Mouse (Mus musculus): ENCODE results near the gene Sgms2. TPM values are rescaled to one million over a fixed set of nuclear protein-coding genes. Genes with fewer than 3 reads are reported as not detected.
"Not testable (repeated sequence)": the region's sequence is repeated elsewhere in the genome, so short reads cannot be mapped to it uniquely, and the experiment has no call there.

Gene Sgms2
- polyA plus RNA-seq, 1 experiment from 2014 or later, result 12.5 TPM

GRCm38 (mm10) chr3:131340885-131341284, 150.3 kb downstream of the Sgms2 start:
- H3K36me3 ChIP-seq (ENCODE audit: control insufficient read depth, insufficient read depth, low read length), result no peaks in the 10 kb centered on the region
- no peak overlapping the region for H3K9ac ChIP-seq (ENCODE audit: low read depth, low read length)
- H3K4me3 ChIP-seq (ENCODE audit: low read length), result no peak overlapping the region
- H3K9me3 ChIP-seq (ENCODE audit: control insufficient read depth, low read length), result no peaks in the 10 kb centered on the region
- WGBS, result 25% methylated on average over 3 of the region's 3 CpGs
- H3K4me2 ChIP-seq (replicated peaks; ENCODE audit: low read depth, low read length), result no peak overlapping the region
- H3K4me1 ChIP-seq (ENCODE audit: control insufficient read depth, insufficient read depth, low read length), result 0 out of 2 replicates have a peak, but pooled peaks cover 4% of the 10 kb centered on the region
- peak; percentile 51; the same call in 1 of the 2 replicates for ATAC-seq (ENCODE audit: low FRiP score, low TSS enrichment)
- H3K27ac ChIP-seq (ENCODE audit: low read depth, low read length), result no peak overlapping the region
- H3K27me3 ChIP-seq (ENCODE audit: control insufficient read depth, insufficient read depth, low read length), result no peaks in the 10 kb centered on the region

DNA sequence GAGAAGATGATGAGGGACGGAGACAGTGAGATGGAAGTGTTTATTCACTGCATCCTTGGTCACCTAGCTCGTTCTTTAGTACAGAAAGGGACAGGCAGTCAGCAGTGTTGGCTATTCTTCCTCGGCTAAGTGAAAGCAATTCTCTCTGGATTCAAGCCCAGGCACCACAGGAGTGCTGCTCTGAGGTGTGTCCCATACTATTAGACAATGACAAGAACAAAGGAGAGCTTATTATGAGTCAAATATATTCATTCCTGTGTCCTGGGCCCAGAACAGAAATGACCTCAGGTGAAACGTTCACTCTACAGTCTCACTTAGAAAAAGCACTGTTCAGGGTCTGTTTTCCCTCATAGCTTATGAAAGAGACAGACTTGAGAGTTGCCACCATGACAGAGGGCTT, 151.9 kb downstream of the Sgms2 start:
- 83% methylated on average over 4 of the region's 4 CpGs for WGBS
- H3K4me3 ChIP-seq (ENCODE audit: low read length), result no peak overlapping the region
- H3K4me1 ChIP-seq (ENCODE audit: control insufficient read depth, insufficient read depth, low read length), result peaks cover 14% of the 10 kb centered on the region
- no peaks in the 10 kb centered on the region for H3K9me3 ChIP-seq (ENCODE audit: control insufficient read depth, low read length)
- ATAC-seq (ENCODE audit: low FRiP score, low TSS enrichment), result no peak
- no peak overlapping the region for H3K9ac ChIP-seq (ENCODE audit: low read depth, low read length)
- H3K27me3 ChIP-seq (ENCODE audit: control insufficient read depth, insufficient read depth, low read length), result no peaks in the 10 kb centered on the region
- H3K36me3 ChIP-seq (ENCODE audit: control insufficient read depth, insufficient read depth, low read length), result no peaks in the 10 kb centered on the region
- H3K27ac ChIP-seq (ENCODE audit: low read depth, low read length), result no peak overlapping the region
- H3K4me2 ChIP-seq (replicated peaks; ENCODE audit: low read depth, low read length), result no peak overlapping the region

DNA sequence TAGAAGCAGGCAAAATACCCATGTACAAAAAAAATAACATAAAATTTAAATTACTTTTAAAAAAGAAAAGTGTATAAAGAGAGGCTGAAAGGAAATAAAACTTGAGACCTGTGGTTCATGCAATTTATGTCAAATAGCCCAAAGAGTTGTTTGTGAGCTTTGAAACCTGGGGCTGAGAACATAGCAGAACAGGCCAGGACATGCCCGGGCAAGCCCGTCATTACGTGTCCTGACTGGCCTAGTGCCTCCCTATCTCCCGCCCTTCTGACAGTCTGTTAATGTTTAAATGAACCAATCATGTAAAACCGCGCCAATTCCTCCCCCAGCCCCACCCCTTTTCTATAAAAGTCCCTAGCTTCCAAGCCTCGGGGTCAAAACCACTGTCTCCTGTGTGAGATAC, 153.5 kb downstream of the Sgms2 start:
- H3K9me3 ChIP-seq (ENCODE audit: control insufficient read depth, low read length); H3K36me3 ChIP-seq (ENCODE audit: control insufficient read depth, insufficient read depth, low read length); H3K27ac ChIP-seq (ENCODE audit: low read depth, low read length); H3K4me3 ChIP-seq (ENCODE audit: low read length); H3K27me3 ChIP-seq (ENCODE audit: control insufficient read depth, insufficient read depth, low read length); H3K4me2 ChIP-seq (replicated peaks; ENCODE audit: low read depth, low read length); H3K9ac ChIP-seq (ENCODE audit: low read depth, low read length); ATAC-seq (ENCODE audit: low FRiP score, low TSS enrichment): not testable (repeated sequence)
- H3K4me1 ChIP-seq (ENCODE audit: control insufficient read depth, insufficient read depth, low read length), result peaks cover 15% of the 10 kb centered on the region
- 91% methylated on average over 4 of the region's 7 CpGs for WGBS

DNA sequence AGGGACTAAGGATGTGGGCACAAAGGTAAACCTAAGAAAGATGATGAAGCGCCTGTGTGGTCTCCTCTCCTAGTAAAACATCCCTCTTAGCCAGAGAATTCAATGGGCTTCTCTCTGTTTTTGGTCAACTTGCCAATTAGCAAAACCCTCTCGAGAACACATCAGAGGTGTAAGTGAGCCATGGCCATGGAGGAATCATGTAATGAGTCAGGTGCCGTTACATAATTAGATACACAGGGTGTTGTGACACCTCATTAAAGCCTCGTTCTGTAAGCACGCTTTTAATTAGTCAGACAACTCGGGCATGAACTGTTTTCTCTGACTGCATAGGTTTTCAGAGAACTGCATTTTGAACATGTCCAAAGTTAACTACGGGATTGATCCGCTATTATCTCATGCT, 154.6 kb downstream of the Sgms2 start:
- no peak overlapping the region for H3K4me2 ChIP-seq (replicated peaks; ENCODE audit: low read depth, low read length)
- no peak overlapping the region for H3K27ac ChIP-seq (ENCODE audit: low read depth, low read length)
- no peak overlapping the region for H3K9ac ChIP-seq (ENCODE audit: low read depth, low read length)
- no peaks in the 10 kb centered on the region for H3K36me3 ChIP-seq (ENCODE audit: control insufficient read depth, insufficient read depth, low read length)
- H3K27me3 ChIP-seq (ENCODE audit: control insufficient read depth, insufficient read depth, low read length), result no peaks in the 10 kb centered on the region
- peaks cover 15% of the 10 kb centered on the region for H3K4me1 ChIP-seq (ENCODE audit: control insufficient read depth, insufficient read depth, low read length)
- no peak overlapping the region for H3K4me3 ChIP-seq (ENCODE audit: low read length)
- H3K9me3 ChIP-seq (ENCODE audit: control insufficient read depth, low read length), result no peaks in the 10 kb centered on the region
- no peak for ATAC-seq (ENCODE audit: low FRiP score, low TSS enrichment)
- 71% methylated on average over 8 of the region's 8 CpGs for WGBS

DNA sequence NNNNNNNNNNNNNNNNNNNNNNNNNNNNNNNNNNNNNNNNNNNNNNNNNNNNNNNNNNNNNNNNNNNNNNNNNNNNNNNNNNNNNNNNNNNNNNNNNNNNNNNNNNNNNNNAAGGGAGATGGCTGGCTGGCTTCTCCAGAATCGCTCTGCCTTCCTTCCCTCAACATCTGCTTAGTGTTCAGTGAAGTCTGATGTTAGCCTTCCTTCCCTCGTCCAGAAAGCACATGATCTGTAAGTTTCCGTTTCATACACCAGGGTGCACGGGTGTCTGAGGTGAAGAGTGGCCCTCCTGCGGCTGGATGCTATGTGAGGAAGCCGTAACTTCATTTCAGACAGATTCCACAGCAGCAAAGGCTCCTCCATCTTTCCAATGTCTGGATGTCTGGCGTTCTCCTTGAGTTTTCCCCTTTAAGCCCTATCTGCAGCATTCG, 156.1 kb downstream of the Sgms2 start:
- Histone ChIP-seq H3K4me1 (ENCODE audit: control insufficient read depth, insufficient read depth, low read length) (peaks cover 11% of the 10 kb centered on the region), H3K4me3 (ENCODE audit: low read length) (no peak overlapping the region), H3K9ac (ENCODE audit: low read depth, low read length) (no peak overlapping the region), H3K9me3 (ENCODE audit: control insufficient read depth, low read length) (no peaks in the 10 kb centered on the region), H3K27me3 (ENCODE audit: control insufficient read depth, insufficient read depth, low read length) (no peaks in the 10 kb centered on the region), H3K4me2 (replicated peaks; ENCODE audit: low read depth, low read length) (peak overlapping the region; percentile 29; the same call in 1 of the 2 replicates), H3K27ac (ENCODE audit: low read depth, low read length) (no peak overlapping the region), H3K36me3 (ENCODE audit: control insufficient read depth, insufficient read depth, low read length) (no peaks in the 10 kb centered on the region; the same call in 1 of the 2 replicates)
- no peak for ATAC-seq (ENCODE audit: low FRiP score, low TSS enrichment)
- 58% methylated on average over 8 of the region's 8 CpGs for WGBS

DNA sequence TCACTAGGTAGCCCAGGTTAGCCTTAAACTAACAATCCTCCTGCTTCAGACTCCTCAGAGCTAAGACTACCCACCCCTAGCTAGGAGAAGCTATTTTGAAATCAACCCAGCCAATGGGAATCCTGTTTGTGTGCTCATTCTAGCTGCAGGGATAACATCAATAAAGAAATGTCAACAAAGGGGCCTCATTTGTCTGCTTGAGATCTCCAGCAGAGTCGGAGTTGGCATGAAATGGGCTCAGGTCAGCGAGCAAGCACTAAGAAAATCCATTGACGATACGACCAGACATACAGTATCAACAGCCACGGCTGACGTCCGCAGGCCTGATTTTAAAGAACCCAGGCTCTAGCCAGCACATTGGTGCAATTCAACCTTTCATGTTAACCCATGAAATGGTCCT, 164.0 kb downstream of the Sgms2 start:
- no peak overlapping the region for H3K4me2 ChIP-seq (replicated peaks; ENCODE audit: low read depth, low read length)
- H3K27ac ChIP-seq (ENCODE audit: low read depth, low read length), result no peak overlapping the region
- no peak overlapping the region for H3K4me3 ChIP-seq (ENCODE audit: low read length)
- WGBS, result 68% methylated on average over 7 of the region's 7 CpGs
- no peaks in the 10 kb centered on the region for H3K4me1 ChIP-seq (ENCODE audit: control insufficient read depth, insufficient read depth, low read length)
- H3K36me3 ChIP-seq (ENCODE audit: control insufficient read depth, insufficient read depth, low read length), result no peaks in the 10 kb centered on the region; the same call in 1 of the 2 replicates
- no peaks in the 10 kb centered on the region for H3K27me3 ChIP-seq (ENCODE audit: control insufficient read depth, insufficient read depth, low read length)
- no peak for ATAC-seq (ENCODE audit: low FRiP score, low TSS enrichment)
- no peaks in the 10 kb centered on the region for H3K9me3 ChIP-seq (ENCODE audit: control insufficient read depth, low read length)
- H3K9ac ChIP-seq (ENCODE audit: low read depth, low read length), result no peak overlapping the region

GRCm38 (mm10) chr3:131326637-131327036, 164.6 kb downstream of the Sgms2 start:
- 94% methylated on average over 4 of the region's 4 CpGs for WGBS
- no peaks in the 10 kb centered on the region; the same call in 1 of the 2 replicates for H3K36me3 ChIP-seq (ENCODE audit: control insufficient read depth, insufficient read depth, low read length)

GRCm38 (mm10) chr3:131322081-131322815, 169.0 kb downstream of the Sgms2 start:
- WGBS, result 82% methylated on average over 14 of the region's 14 CpGs
- no peaks in the 10 kb centered on the region for H3K36me3 ChIP-seq (ENCODE audit: control insufficient read depth, insufficient read depth, low read length)

More at GRCm38 (mm10) chr3:131326637-131327036, 164.6 kb downstream of the Sgms2 start:
- Histone ChIP-seq H3K4me1 (ENCODE audit: control insufficient read depth, insufficient read depth, low read length) (no peaks in the 10 kb centered on the region), H3K27me3 (ENCODE audit: control insufficient read depth, insufficient read depth, low read length) (no peaks in the 10 kb centered on the region), H3K4me2 (replicated peaks; ENCODE audit: low read depth, low read length) (no peak overlapping the region), H3K4me3 (ENCODE audit: low read length) (no peak overlapping the region), H3K9me3 (ENCODE audit: control insufficient read depth, low read length) (no peaks in the 10 kb centered on the region), H3K27ac (ENCODE audit: low read depth, low read length) (no peak overlapping the region), H3K9ac (ENCODE audit: low read depth, low read length) (no peak overlapping the region)
- no peak for ATAC-seq (ENCODE audit: low FRiP score, low TSS enrichment)

DNA sequence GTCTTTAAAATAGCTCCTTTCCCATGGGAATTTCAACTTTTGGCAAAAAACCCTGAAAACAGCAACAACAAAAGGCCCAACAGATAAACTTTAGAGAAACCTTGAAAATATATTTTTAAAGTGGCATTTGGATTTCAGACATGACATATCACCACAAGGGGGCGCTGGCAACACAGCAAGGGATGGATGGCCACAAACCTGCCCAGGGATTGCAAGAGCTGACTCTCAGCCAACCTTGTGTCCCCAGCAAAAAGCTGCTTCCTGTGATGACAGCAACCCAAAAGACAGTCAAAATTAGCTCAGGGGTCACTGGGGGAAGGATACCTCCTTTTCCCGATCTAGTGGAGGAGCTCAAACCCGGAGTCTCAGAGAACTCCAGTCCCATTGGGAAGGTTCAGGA, 171.0 kb downstream of the Sgms2 start:
- Histone ChIP-seq H3K4me1 (ENCODE audit: control insufficient read depth, insufficient read depth, low read length) (no peaks in the 10 kb centered on the region), H3K4me3 (ENCODE audit: low read length) (no peak overlapping the region), H3K27me3 (ENCODE audit: control insufficient read depth, insufficient read depth, low read length) (no peaks in the 10 kb centered on the region), H3K9ac (ENCODE audit: low read depth, low read length) (no peak overlapping the region), H3K4me2 (replicated peaks; ENCODE audit: low read depth, low read length) (no peak overlapping the region), H3K36me3 (ENCODE audit: control insufficient read depth, insufficient read depth, low read length) (no peaks in the 10 kb centered on the region), H3K27ac (ENCODE audit: low read depth, low read length) (no peak overlapping the region), H3K9me3 (ENCODE audit: control insufficient read depth, low read length) (no peaks in the 10 kb centered on the region)
- WGBS, result 12% methylated on average over 3 of the region's 3 CpGs
- no peak for ATAC-seq (ENCODE audit: low FRiP score, low TSS enrichment)

More at GRCm38 (mm10) chr3:131322081-131322815, 169.0 kb downstream of the Sgms2 start:
- Histone ChIP-seq H3K9ac (ENCODE audit: low read depth, low read length) (no peak overlapping the region), H3K4me2 (replicated peaks; ENCODE audit: low read depth, low read length) (no peak overlapping the region), H3K27me3 (ENCODE audit: control insufficient read depth, insufficient read depth, low read length) (no peaks in the 10 kb centered on the region), H3K9me3 (ENCODE audit: control insufficient read depth, low read length) (no peaks in the 10 kb centered on the region), H3K4me1 (ENCODE audit: control insufficient read depth, insufficient read depth, low read length) (no peaks in the 10 kb centered on the region), H3K4me3 (ENCODE audit: low read length) (no peak overlapping the region), H3K27ac (ENCODE audit: low read depth, low read length) (no peak overlapping the region)
- ATAC-seq (ENCODE audit: low FRiP score, low TSS enrichment), result no peak

All from kidney, embryonic 14.5 days (tissue).